Mouse (Mus musculus) adrenal gland, adult 2 months (tissue): ENCODE measurements at regions not wholly inside any gene's neighbourhood (a gene's known extent, or its start where the extent isn't known, plus 50 kb on each side); places are given as distances from the start of the nearest gene placed in this dataset.
A peak's percentile ranks its signal among the peaks of the same experiment; 100 is the strongest.
"Not testable (repeated sequence)": the region's sequence is repeated elsewhere in the genome, so short reads cannot be mapped to it uniquely, and the experiment has no call there.

Experiments
- DNase-seq: peaks from one replicate; pipeline ENCODE4 v3.0.0; 2021

GRCm38 (mm10) chr4:21464456-21464855 is 221.3 kb downstream of the Prdm13 start:
- no peak for DNase-seq

- DNase-seq: no peak
Observed at GRCm38 (mm10) chr4:21441274-21441673, 244.5 kb downstream of the Prdm13 start.

GRCm38 (mm10) chr4:21436710-21437109 is 249.1 kb downstream of the Prdm13 start:
- no peak for DNase-seq

GRCm38 (mm10) chr4:21407850-21408249 is 277.9 kb downstream of the Prdm13 start:
- DNase-seq: no peak

GRCm38 (mm10) chr4:21369314-21369713 is 316.4 kb downstream of the Prdm13 start:
- no peak for DNase-seq

GRCm38 (mm10) chr4:21368234-21369021 is 317.3 kb downstream of the Prdm13 start:
- no peak for DNase-seq

GRCm38 (mm10) chr4:21321769-21322168 is 364.0 kb downstream of the Prdm13 start:
- DNase-seq: no peak

- DNase-seq: not testable (repeated sequence)
Observed at GRCm38 (mm10) chr4:21309239-21309638, 376.5 kb downstream of the Prdm13 start.

GRCm38 (mm10) chr4:21307476-21308011 is 378.2 kb downstream of the Prdm13 start:
- no peak for DNase-seq

GRCm38 (mm10) chr4:21300141-21300540 is 385.6 kb downstream of the Prdm13 start:
- no peak for DNase-seq

GRCm38 (mm10) chr4:21267302-21267701 is 418.5 kb downstream of the Prdm13 start:
- DNase-seq: no peak

- no peak for DNase-seq
Observed at GRCm38 (mm10) chr4:21266886-21267285, 418.9 kb downstream of the Prdm13 start.

GRCm38 (mm10) chr4:21250396-21250795 is 435.4 kb downstream of the Prdm13 start:
- DNase-seq: no peak

GRCm38 (mm10) chr4:21222631-21223030 is 463.1 kb downstream of the Prdm13 start:
- DNase-seq: peak; percentile 3

GRCm38 (mm10) chr4:21207617-21208016 is 478.1 kb downstream of the Prdm13 start:
- no peak for DNase-seq

GRCm38 (mm10) chr4:21195620-21196019 is 490.1 kb downstream of the Prdm13 start:
- DNase-seq: no peak

GRCm38 (mm10) chr4:21173789-21174188 is 512.0 kb downstream of the Prdm13 start:
- no peak for DNase-seq

- DNase-seq: no peak
Observed at GRCm38 (mm10) chr4:21173019-21173418, 512.7 kb downstream of the Prdm13 start.

GRCm38 (mm10) chr4:21170734-21171133 is 515.0 kb downstream of the Prdm13 start:
- DNase-seq: no peak

- DNase-seq: no peak
Observed at GRCm38 (mm10) chr4:21162124-21162523, 523.6 kb downstream of the Prdm13 start.

GRCm38 (mm10) chr4:21125892-21126291 is 559.9 kb downstream of the Prdm13 start:
- DNase-seq: no peak

GRCm38 (mm10) chr4:21095741-21096140 is 590.0 kb downstream of the Prdm13 start:
- no peak for DNase-seq

GRCm38 (mm10) chr4:21070198-21070785 is 615.5 kb downstream of the Prdm13 start:
- no peak for DNase-seq
